Mouse (Mus musculus) intestine, postnatal 0 days (tissue): ENCODE measurements around the gene Hoxa6. TPM values are rescaled to one million over a fixed set of nuclear protein-coding genes. Genes with fewer than 3 reads are reported as not detected.

Source experiments
- ATAC-seq: fragments of 200-750 bp; cut with Nextera tagmentation; 2 replicates; pipeline ENCODE4 v1.8.0; 2017; ENCODE audit warnings: mild to moderate bottlenecking, moderate TSS enrichment, moderate library complexity
- H3K27ac ChIP-seq: fragments of 300-500 bp; sonication (generic); 2 replicates; pipeline ENCODE4 v1.5.1; 2014; ENCODE audit warnings: mild to moderate bottlenecking, low read depth, low read length, moderate library complexity
- H3K27me3 ChIP-seq: fragments of 300-500 bp; sonication (generic); replicated peaks from 2 replicates; pipeline ENCODE4 v1.6.1; 2014; ENCODE audit warnings: low read length, mixed read lengths; ENCODE audit not compliant: control insufficient read depth, insufficient read depth
- H3K36me3 ChIP-seq: fragments of 300-500 bp; sonication (generic); 2 replicates; pipeline ENCODE4 v1.6.1; 2014; ENCODE audit warnings: mild to moderate bottlenecking, moderate library complexity; ENCODE audit not compliant: control insufficient read depth, insufficient read depth
- H3K4me1 ChIP-seq: fragments of 300-500 bp; sonication (generic); replicated peaks from 2 replicates; pipeline ENCODE4 v1.6.1; 2014; ENCODE audit warnings: antibody characterized with exemption, low read length, mixed read lengths; ENCODE audit not compliant: control insufficient read depth, insufficient read depth
- H3K4me2 ChIP-seq: fragments of 300-500 bp; sonication (generic); replicated peaks from 2 replicates; pipeline ENCODE4 v1.6.1; 2014; ENCODE audit warnings: low read depth, mild to moderate bottlenecking, moderate library complexity
- H3K4me3 ChIP-seq: fragments of 300-500 bp; sonication (generic); 2 replicates; pipeline ENCODE4 v1.5.1; 2014; ENCODE audit warnings: low read depth, low read length
- H3K9ac ChIP-seq: fragments of 300-500 bp; sonication (generic); 2 replicates; pipeline ENCODE4 v1.6.1; 2014; ENCODE audit warnings: mild to moderate bottlenecking, low read depth, low read length
- H3K9me3 ChIP-seq: fragments of 300-500 bp; sonication (generic); 2 replicates; pipeline ENCODE4 v1.6.1; 2016; ENCODE audit warnings: mixed run types; ENCODE audit not compliant: control insufficient read depth
- CTCF ChIP-seq: sonication (generic); IDR thresholded peaks from 2 replicates; pipeline ENCODE4 v1.5.1; 2016; ENCODE audit warnings: low read depth, mild to moderate bottlenecking, control low read depth, antibody characterized with exemption, moderate library complexity
- WGBS: fragments of 180-500 bp; shearing (Covaris S2); extraction: QIAGEN DNeasy Blood & Tissue Kit; methylation state at CpG from one replicate; pipeline ENCODE4 v1.1.7; 2014; 5-methylcytosine and 5-hydroxymethylcytosine counted together
- polyA plus RNA-seq: library from polyadenylated mRNA; unstranded; fragments of >200 nt; fragmentation: Nextera tagmentation; extraction: Ambion mirVana; gene quantifications from 2 replicates; pipeline ENCODE4 v1.2.1, GENCODE M21; 2015

The Hoxa6 gene
- polyA plus RNA-seq, 1 experiment from 2014 or later = 0.76 TPM

- Histone ChIP-seq H3K4me1 (0 out of 2 replicates have a peak, but pooled peaks cover 3% of the 10 kb centered on the region), H3K9ac (peak overlapping the region; percentile 61; the same call in 1 of the 2 replicates), H3K36me3 (no peaks in the 10 kb centered on the region), H3K27ac (peak overlapping the region; percentile 58; the same call in 1 of the 2 replicates), H3K9me3 (no peaks in the 10 kb centered on the region), H3K4me2 (peak overlapping the region; percentile 76), H3K4me3 (peak overlapping the region; percentile 61), H3K27me3 (peaks cover 12% of the 10 kb centered on the region; the same call in 1 of the 2 replicates)
- no peak for TF ChIP-seq CTCF
- 54% methylated on average over 11 of the region's 11 CpGs for WGBS
- ATAC-seq = no peak
Observed at GRCm38 (mm10) chr6:52180213-52180710, 28.3 kb downstream of the Hoxa6 start.

GRCm38 (mm10) chr6:52179690-52180089, 28.8 kb downstream of the Hoxa6 start:
- no peak for TF ChIP-seq CTCF
- Histone ChIP-seq H3K27ac (peak overlapping the region; percentile 58), H3K36me3 (no peaks in the 10 kb centered on the region), H3K27me3 (peaks cover 15% of the 10 kb centered on the region; the same call in 1 of the 2 replicates), H3K4me1 (0 out of 2 replicates have a peak, but pooled peaks cover 3% of the 10 kb centered on the region), H3K4me3 (peak overlapping the region; percentile 61), H3K9ac (peak overlapping the region; percentile 61; the same call in 1 of the 2 replicates), H3K4me2 (peak overlapping the region; percentile 76), H3K9me3 (no peaks in the 10 kb centered on the region)
- ATAC-seq = no peak
- 43% methylated on average over 10 of the region's 10 CpGs for whole genome bisulfite sequencing

- Histone ChIP-seq H3K4me2 (peak overlapping the region; percentile 76), H3K36me3 (no peaks in the 10 kb centered on the region), H3K9me3 (no peaks in the 10 kb centered on the region), H3K4me1 (no peaks in the 10 kb centered on the region), H3K9ac (peak overlapping the region; percentile 61), H3K27me3 (peaks cover 15% of the 10 kb centered on the region; the same call in 1 of the 2 replicates), H3K27ac (peak overlapping the region; percentile 58), H3K4me3 (peak overlapping the region; percentile 61)
- WGBS = 49% methylated on average over 4 of the region's 4 CpGs
- ATAC-seq = no peak
- no peak for TF ChIP-seq CTCF
Observed at GRCm38 (mm10) chr6:52178918-52179665, 29.4 kb downstream of the Hoxa6 start.

- ATAC-seq = no peak
- no peak for TF ChIP-seq CTCF
- 31% methylated on average over 9 of the region's 9 CpGs for WGBS
- Histone ChIP-seq H3K27ac (peak overlapping the region; percentile 87), H3K4me1 (no peaks in the 10 kb centered on the region), H3K9me3 (no peaks in the 10 kb centered on the region), H3K27me3 (peaks cover 15% of the 10 kb centered on the region; the same call in 1 of the 2 replicates), H3K4me3 (peak overlapping the region; percentile 61), H3K36me3 (no peaks in the 10 kb centered on the region), H3K9ac (peak overlapping the region; percentile 61), H3K4me2 (peak overlapping the region; percentile 76)
Observed at GRCm38 (mm10) chr6:52177806-52178205, 30.7 kb downstream of the Hoxa6 start.

- peak within 1 kb of the TSS; percentile 68 for H3K9ac ChIP-seq
- H3K4me3 ChIP-seq = peak within 1 kb of the TSS; percentile 61
- ATAC-seq = no peak
- H3K4me1 ChIP-seq = no peaks in the 10 kb centered on the region
- H3K27ac ChIP-seq = peak within 1 kb of the TSS; percentile 87
- 4% methylated on average over 36 of the region's 36 CpGs for whole genome bisulfite sequencing
- H3K9me3 ChIP-seq = no peaks in the 10 kb centered on the region
- TF ChIP-seq CTCF = no peak
- H3K4me2 ChIP-seq = peak within 1 kb of the TSS; percentile 76
- H3K36me3 ChIP-seq = no peaks in the 10 kb centered on the region
- H3K27me3 ChIP-seq = peaks cover 19% of the 10 kb centered on the region; the same call in 1 of the 2 replicates
Observed at GRCm38 (mm10) chr6:52177061-52177735, 31.3 kb downstream of the Hoxa6 start, which contains the start of gene 5730596B20Rik. 5730596B20Rik (plus strand) TSS chr6:52177498.

GRCm38 (mm10) chr6:52176391-52176790, 32.1 kb downstream of the Hoxa6 start:
- no peaks in the 10 kb centered on the region for H3K4me1 ChIP-seq

More at GRCm38 (mm10) chr6:52176391-52176790, 32.1 kb downstream of the Hoxa6 start:
- TF ChIP-seq CTCF = no peak
- no peak for ATAC-seq
- H3K27ac ChIP-seq = peak overlapping the region; percentile 87
- peak overlapping the region; percentile 68; the same call in 1 of the 2 replicates for H3K9ac ChIP-seq
- H3K9me3 ChIP-seq = no peaks in the 10 kb centered on the region
- H3K4me2 ChIP-seq = peak overlapping the region; percentile 76
- WGBS = 3% methylated on average over 6 of the region's 6 CpGs
- peaks cover 24% of the 10 kb centered on the region; the same call in 1 of the 2 replicates for H3K27me3 ChIP-seq
- no peaks in the 10 kb centered on the region for H3K36me3 ChIP-seq
- peak overlapping the region; percentile 61 for H3K4me3 ChIP-seq
